ENCODE assay signal across 8 mouse cellular contexts in genomic region chr1:134045971-134046370, GRCm38 (mm10). TPM values are rescaled to one million over a fixed set of nuclear protein-coding genes. Genes with fewer than 3 reads are reported as not detected.
DNase-seq lines count a peak whose midpoint lies in the region; ATAC-seq and TF ChIP-seq lines count a peak whose summit lies in the region.

No protein-coding gene starts in this region.

- 0 out of 2 replicates have a peak overlapping the region, but pooled peaks have one; percentile 42 for H3K27ac ChIP-seq in forebrain, embryonic 12.5 days
- no peak overlapping the region for H3K27ac ChIP-seq in heart, embryonic 16.5 days (ENCODE audit: low read length)
- no peak overlapping the region for H3K27ac ChIP-seq in liver, embryonic 15.5 days (replicated peaks)
- no peak overlapping the region; the same call in 1 of the 2 replicates for H3K27ac ChIP-seq in neural tube, embryonic 15.5 days (replicated peaks)

- H3K36me3 ChIP-seq in E14TG2a.4 (ENCODE audit: insufficient read depth, low read length), result no peaks in the 10 kb centered on the region
- H3K36me3 ChIP-seq in forebrain, embryonic 12.5 days (replicated peaks), result no peaks in the 10 kb centered on the region
- no peaks in the 10 kb centered on the region for H3K36me3 ChIP-seq in heart, embryonic 16.5 days (ENCODE audit: control insufficient read depth, insufficient read depth)
- no peaks in the 10 kb centered on the region for H3K36me3 ChIP-seq in liver, embryonic 15.5 days (replicated peaks)
- H3K36me3 ChIP-seq in neural tube, embryonic 15.5 days, result no peaks in the 10 kb centered on the region

- peak; percentile 72 for ATAC-seq in forebrain, embryonic 12.5 days (ENCODE audit: low FRiP score)
- ATAC-seq in heart, embryonic 16.5 days (replicated peaks; ENCODE audit: extremely low read depth, insufficient read depth, low FRiP score), result peak; percentile 58; the same call in 1 of the 2 replicates
- ATAC-seq in liver, embryonic 15.5 days (ENCODE audit: insufficient read depth), result no peak
- ATAC-seq in neural tube, embryonic 15.5 days (ENCODE audit: low FRiP score), result peak; percentile 73

- no peaks in the 10 kb centered on the region for H3K9me3 ChIP-seq in E14TG2a.4 (ENCODE audit: low read length)
- no peaks in the 10 kb centered on the region for H3K9me3 ChIP-seq in forebrain, embryonic 12.5 days
- H3K9me3 ChIP-seq in heart, embryonic 16.5 days (replicated peaks; ENCODE audit: control insufficient read depth, low read length), result no peaks in the 10 kb centered on the region
- H3K9me3 ChIP-seq in liver, embryonic 15.5 days (replicated peaks), result no peaks in the 10 kb centered on the region
- no peaks in the 10 kb centered on the region for H3K9me3 ChIP-seq in neural tube, embryonic 15.5 days (replicated peaks)

- peak; percentile 79 for TF ChIP-seq CTCF in E14TG2a.4 (conservative IDR thresholded peaks at IDR 0.05; ENCODE audit: low read length)

- WGBS in forebrain, embryonic 12.5 days, result 4% methylated on average over 9 of the region's 9 CpGs
- WGBS in heart, embryonic 16.5 days, result 9% methylated on average over 8 of the region's 9 CpGs
- WGBS in liver, embryonic 15.5 days (ENCODE audit: insufficient replicate concordance), result 16% methylated on average over 6 of the region's 9 CpGs
- WGBS in neural tube, embryonic 15.5 days, result 7% methylated on average over 9 of the region's 9 CpGs

- peaks cover 39% of the 10 kb centered on the region for H3K4me1 ChIP-seq in E14TG2a.4 (replicated peaks; ENCODE audit: low read depth, low read length)
- peaks cover 15% of the 10 kb centered on the region for H3K4me1 ChIP-seq in forebrain, embryonic 12.5 days
- peaks cover 3% of the 10 kb centered on the region; the same call in 1 of the 2 replicates for H3K4me1 ChIP-seq in heart, embryonic 16.5 days (ENCODE audit: control insufficient read depth, insufficient read depth, low read length)
- peaks cover 7% of the 10 kb centered on the region for H3K4me1 ChIP-seq in liver, embryonic 15.5 days (replicated peaks)
- H3K4me1 ChIP-seq in neural tube, embryonic 15.5 days, result peaks cover 25% of the 10 kb centered on the region

- no peak overlapping the region for H3K4me3 ChIP-seq in E14TG2a.4 (replicated peaks; ENCODE audit: low read length)
- peak overlapping the region; percentile 29 for H3K4me3 ChIP-seq in forebrain, embryonic 12.5 days (replicated peaks)
- peak overlapping the region; percentile 31 for H3K4me3 ChIP-seq in heart, embryonic 16.5 days (ENCODE audit: low read length)
- no peak overlapping the region for H3K4me3 ChIP-seq in liver, embryonic 15.5 days (replicated peaks)
- H3K4me3 ChIP-seq in neural tube, embryonic 15.5 days (replicated peaks), result peak overlapping the region; percentile 24

- H3K4me2 ChIP-seq in forebrain, embryonic 12.5 days, result peak overlapping the region; percentile 53
- H3K4me2 ChIP-seq in heart, embryonic 16.5 days (ENCODE audit: low read depth, low read length), result peak overlapping the region; percentile 63
- peak overlapping the region; percentile 35; the same call in 1 of the 2 replicates for H3K4me2 ChIP-seq in liver, embryonic 15.5 days
- H3K4me2 ChIP-seq in neural tube, embryonic 15.5 days, result peak overlapping the region; percentile 57

- peak; percentile 37 for DNase-seq in c-Kit-positive CD71-positive TER-119-negative erythroid progenitor cells, embryonic 14.5 days (ENCODE audit: low read depth)
- peak; percentile 80 to 82 for DNase-seq in kidney, postnatal 25 days
- peak; percentile 77 for DNase-seq in thymus, postnatal 36 days

- H3K9ac ChIP-seq in forebrain, embryonic 12.5 days, result peak overlapping the region; percentile 53
- H3K9ac ChIP-seq in heart, embryonic 16.5 days (ENCODE audit: low read length), result peak overlapping the region; percentile 54; the same call in 1 of the 2 replicates
- H3K9ac ChIP-seq in liver, embryonic 15.5 days, result no peak overlapping the region
- no peak overlapping the region for H3K9ac ChIP-seq in neural tube, embryonic 15.5 days (replicated peaks)

- H3K27me3 ChIP-seq in E14TG2a.4 (ENCODE audit: insufficient read depth, low read length), result peaks cover 24% of the 10 kb centered on the region
- H3K27me3 ChIP-seq in forebrain, embryonic 12.5 days, result peaks cover 10% of the 10 kb centered on the region; the same call in 1 of the 2 replicates
- no peaks in the 10 kb centered on the region; the same call in 1 of the 2 replicates for H3K27me3 ChIP-seq in heart, embryonic 16.5 days (ENCODE audit: control insufficient read depth, insufficient read depth, low read length)
- H3K27me3 ChIP-seq in liver, embryonic 15.5 days, result peaks cover 26% of the 10 kb centered on the region; the same call in 1 of the 2 replicates
- no peaks in the 10 kb centered on the region for H3K27me3 ChIP-seq in neural tube, embryonic 15.5 days (replicated peaks)

RNA-seq across cellular contexts. Expression of gene Fmod, which starts 8.9 kb away (rescaled TPM):
- polyA plus RNA-seq in forebrain, embryonic 12.5 days (2016; fragmentation: Nextera tagmentation; extraction: Ambion mirVana), result 2.2 and 3.3 TPM in 2 replicates
- 23.6 and 29.5 TPM in 2 replicates for polyA plus RNA-seq in heart, embryonic 16.5 days (2015; fragmentation: Nextera tagmentation; extraction: Ambion mirVana)
- polyA plus RNA-seq in liver, embryonic 15.5 days (2015; fragmentation: Nextera tagmentation; extraction: Ambion mirVana), result 2.6 and 3.3 TPM in 2 replicates
- polyA plus RNA-seq in neural tube, embryonic 15.5 days (2015; fragmentation: Nextera tagmentation; extraction: Ambion mirVana), result 14.5 and 14.6 TPM in 2 replicates

RNA-seq across cellular contexts. Expression of gene Btg2, which starts 32.9 kb away (rescaled TPM):
- 128 and 135 TPM in 2 replicates for polyA plus RNA-seq in forebrain, embryonic 12.5 days (2016; fragmentation: Nextera tagmentation; extraction: Ambion mirVana)
- 49.5 and 50.9 TPM in 2 replicates for polyA plus RNA-seq in heart, embryonic 16.5 days (2015; fragmentation: Nextera tagmentation; extraction: Ambion mirVana)
- 103 and 108 TPM in 2 replicates for polyA plus RNA-seq in liver, embryonic 15.5 days (2015; fragmentation: Nextera tagmentation; extraction: Ambion mirVana)
- polyA plus RNA-seq in neural tube, embryonic 15.5 days (2015; fragmentation: Nextera tagmentation; extraction: Ambion mirVana), result 20.6 and 29.3 TPM in 2 replicates

Comparison
In these comparisons a context has a peak if more than half of its experiments do, and no peak if none do; other contexts are left out.
1. H3K4me3 ChIP-seq: peak in forebrain, embryonic 12.5 days (single experiment), heart, embryonic 16.5 days (single experiment) and neural tube, embryonic 15.5 days (single experiment); none in E14TG2a.4 (single experiment) and liver, embryonic 15.5 days (single experiment).
2. H3K9ac ChIP-seq: peak in forebrain, embryonic 12.5 days (single experiment) and heart, embryonic 16.5 days (single experiment); none in liver, embryonic 15.5 days (single experiment) and neural tube, embryonic 15.5 days (single experiment).
3. Peak in every context shown above with its lines, with median percentiles within 50 percentile points of each other: DNase-seq and H3K4me2 ChIP-seq.